Mouse (Mus musculus): ENCODE data around the gene Tmem156.

Gene Tmem156

DNA sequence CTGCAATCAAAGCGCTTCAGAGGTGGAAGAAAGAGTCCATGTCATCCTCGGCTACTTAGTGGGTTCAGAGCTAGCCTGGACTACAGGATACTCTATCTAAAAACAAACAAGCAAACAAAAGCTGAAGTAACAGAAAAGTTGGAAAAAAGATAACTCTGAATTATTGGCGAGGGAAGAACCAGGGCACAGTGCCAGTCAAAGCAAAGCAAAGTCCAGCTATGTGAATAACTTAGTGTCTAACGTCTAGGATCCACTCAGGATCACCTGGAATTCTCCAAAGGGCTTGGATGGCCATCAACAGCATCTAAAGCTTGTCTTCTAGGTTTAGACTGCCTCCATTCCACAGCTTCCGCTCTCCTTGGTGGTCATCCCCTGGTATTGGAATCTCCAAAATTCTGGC lies 5.5 kb upstream of the Tmem156 start:
- DNase-seq (ENCODE audit: low read depth, low spot score), result no peak

DNA sequence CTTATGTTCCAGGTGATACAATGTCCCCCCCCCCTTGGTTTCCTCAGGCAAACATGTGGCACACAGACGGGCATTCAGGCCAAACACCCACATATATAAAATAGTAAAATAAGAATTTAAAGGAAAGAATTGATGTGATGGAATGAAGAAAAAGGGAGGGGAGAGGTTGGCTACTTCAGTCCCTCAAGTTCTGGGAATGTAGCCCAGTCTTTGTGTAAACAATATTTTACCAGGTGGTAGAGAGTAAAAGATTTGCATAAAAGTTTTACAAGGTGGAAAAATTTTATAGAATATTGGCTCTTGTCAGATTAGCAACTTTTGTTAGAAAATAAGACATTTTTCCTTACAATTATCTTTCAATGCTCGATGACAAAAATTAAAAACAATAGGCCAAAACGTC lies 4.9 kb upstream of the Tmem156 start:
- no peak for DNase-seq (ENCODE audit: low read depth, low spot score)

DNA sequence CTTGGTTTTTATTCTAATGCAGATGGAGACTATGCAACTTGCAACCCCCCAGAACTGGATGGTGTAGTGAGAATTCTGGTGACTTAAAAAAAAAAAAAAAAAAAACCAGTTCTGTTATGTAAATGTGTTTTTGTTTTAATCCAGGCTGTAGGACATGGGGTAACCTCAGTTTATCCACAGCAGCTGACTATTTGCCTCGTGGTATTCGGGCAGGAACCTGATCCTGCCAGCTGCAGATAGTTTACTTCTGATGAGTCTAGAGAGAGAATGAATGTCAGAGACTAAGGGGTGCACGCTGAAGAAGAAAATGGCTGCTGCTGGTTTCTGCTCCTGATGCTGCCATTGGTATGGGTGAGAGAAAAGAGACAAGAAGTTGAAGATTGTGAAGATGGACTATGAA lies 4.2 kb upstream of the Tmem156 start:
- DNase-seq (ENCODE audit: low read depth, low spot score), result no peak

DNA sequence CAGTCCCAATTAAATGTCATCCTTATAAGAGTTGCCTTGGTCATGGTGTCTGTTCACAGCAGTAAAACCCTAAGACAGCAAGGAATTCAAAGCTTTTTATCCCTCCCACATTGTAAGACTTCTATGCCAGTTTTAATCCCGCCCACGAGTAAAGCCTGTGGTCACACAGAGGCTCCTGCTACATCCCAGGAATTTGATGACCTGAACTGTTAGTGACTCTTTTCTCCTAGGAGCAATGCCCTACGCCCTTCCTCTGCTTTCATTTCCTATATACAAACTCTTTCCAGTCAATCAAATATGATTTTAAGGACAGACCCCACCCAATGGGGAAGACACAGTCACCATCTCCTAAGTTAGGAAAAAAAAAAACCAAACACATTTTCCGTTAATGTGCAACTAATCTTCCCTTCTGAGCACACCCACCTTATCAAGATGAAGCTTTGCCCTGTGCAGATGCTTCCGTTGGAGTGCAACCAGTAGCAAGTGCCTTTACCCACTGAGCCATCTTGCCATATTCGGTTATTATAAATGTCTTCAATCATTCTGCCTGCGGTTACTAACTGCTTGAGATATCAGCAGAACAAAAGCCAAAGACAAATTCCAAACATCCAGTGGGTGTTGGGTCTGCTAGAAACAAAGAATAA lies 3.1 kb upstream of the Tmem156 start:
- DNase-seq (ENCODE audit: low read depth, low spot score), result no peak

DNA sequence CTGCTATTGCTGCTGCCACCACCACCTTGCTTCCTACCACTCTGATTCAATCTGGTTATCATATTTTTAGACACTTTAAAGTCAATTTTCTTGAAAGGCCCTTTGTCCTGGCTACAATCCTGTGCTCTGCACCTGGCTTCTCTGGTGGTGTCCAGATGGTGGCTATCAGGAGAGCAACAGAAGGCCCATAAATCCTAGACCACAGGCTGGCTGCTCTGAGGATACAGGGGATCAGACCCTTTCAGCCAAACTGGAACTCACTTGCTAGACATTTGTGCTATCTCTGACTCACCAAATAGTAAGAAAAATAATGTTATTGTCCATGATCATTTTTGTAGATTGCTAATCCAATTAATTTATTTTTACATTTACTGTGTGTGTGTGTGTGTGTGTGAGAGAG lies 1.8 kb upstream of the Tmem156 start:
- DNase-seq (ENCODE audit: low read depth, low spot score), result no peak

DNA sequence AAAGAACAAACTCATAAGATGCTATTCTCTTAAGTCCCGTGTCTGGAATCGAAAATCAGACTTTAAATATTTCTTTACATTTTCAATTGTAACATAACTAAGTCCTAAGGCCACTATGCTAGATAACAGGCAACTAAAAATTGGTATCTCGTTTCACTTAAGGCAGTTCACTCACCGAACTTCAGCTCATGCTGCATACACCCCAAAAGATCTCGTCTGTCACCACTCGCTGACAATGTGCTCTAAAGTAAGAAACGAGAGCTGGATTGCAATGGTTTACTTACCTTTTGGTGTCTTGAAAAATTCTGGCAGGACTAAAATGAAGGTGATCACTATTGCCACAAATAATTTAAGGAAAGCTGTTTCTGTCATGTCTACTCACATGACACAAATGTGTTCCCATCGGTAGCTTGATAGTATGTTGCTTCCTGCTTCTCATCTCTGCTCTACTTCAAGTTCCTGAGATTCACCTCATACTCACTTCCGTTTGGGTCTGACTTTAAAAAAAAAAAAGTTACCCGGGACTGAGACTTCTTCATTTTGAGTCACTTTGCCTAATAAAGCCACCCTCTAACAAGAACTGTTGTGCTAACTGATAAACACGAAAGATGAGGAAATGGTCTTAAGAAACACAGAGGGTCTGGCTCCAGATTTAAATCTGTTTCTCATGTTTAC lies 611 bp downstream of the Tmem156 start:
- DNase-seq (ENCODE audit: low read depth, low spot score), result no peak

DNA sequence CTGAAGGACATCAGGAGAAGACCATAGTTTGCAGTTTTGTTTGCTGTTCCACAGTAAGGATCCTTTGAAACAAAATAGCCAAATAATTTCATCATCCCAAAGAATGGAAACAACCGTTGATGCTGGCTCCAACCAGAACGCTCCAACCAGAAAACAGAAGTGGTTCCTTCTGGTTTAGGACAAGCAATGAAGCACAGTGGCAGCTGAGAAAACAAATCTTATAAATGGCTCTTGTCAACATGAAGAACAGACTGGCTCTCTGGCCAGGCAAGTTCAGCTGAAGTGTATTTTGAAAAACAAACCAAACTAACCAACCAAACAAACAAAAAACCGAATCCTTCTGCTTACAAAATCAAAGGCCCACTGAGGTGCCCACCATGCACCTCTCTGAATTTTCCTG lies 2.2 kb downstream of the Tmem156 start:
- no peak for DNase-seq (ENCODE audit: low read depth, low spot score)

DNA sequence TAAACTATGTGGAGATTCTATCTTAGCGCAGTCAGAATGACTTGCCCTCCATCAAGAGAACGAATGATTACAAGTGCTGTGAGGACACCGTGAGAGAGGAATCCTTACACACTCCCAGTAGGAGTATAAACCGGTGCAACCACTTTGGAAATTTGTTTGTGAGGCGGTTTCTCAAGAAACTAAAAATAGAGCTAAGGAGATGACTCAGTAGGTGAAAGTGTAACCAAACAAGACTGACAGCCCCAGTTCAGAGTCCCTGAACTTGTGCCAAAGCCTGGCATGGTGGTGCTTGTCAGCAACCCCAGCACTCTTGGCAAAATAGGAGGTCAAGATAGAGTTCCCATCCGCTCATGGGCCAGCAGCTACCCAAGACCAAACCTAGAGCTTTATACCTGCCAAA lies 5.4 kb downstream of the Tmem156 start:
- DNase-seq (ENCODE audit: low read depth, low spot score), result no peak

DNA sequence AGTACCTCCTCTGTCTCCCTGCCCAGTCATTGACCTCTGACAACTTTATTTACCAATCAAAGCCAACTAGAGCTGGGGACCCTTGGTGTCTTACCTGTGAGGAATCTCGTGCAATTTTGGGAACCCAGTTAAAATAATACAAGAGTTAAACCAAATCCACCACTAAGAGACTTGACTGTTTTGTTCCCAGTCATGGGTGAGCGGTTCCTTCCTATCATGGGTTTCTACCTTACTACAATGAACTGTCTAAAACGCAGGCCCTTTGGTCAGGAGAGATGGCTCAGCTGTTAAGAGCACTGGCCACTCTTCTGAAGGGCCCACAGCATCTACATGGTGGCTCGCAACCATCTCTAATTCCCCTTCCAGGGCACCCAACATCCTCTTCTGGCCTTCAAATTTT lies 10.1 kb downstream of the Tmem156 start:
- no peak for DNase-seq (ENCODE audit: low read depth, low spot score)

DNA sequence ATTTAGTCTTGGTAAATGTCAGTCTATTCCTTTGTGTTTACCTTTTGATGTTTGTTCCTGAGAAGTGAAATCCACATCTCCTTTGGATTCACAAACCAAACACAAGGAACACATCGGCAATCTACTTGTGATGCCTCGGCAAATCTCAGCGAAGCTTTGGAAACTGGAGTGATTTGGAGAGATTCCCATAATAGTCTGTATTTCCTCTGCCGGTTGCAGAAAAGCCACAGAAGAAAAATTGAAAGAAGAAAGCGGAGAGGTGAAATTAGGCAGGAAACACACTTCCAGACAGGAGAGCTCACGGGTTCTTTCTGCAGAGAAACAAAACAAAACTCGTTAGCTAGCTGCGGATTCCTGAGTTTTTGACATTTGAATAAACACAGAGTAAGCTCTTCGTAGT lies 12.1 kb downstream of the Tmem156 start:
- no peak for DNase-seq (ENCODE audit: low read depth, low spot score)

DNA sequence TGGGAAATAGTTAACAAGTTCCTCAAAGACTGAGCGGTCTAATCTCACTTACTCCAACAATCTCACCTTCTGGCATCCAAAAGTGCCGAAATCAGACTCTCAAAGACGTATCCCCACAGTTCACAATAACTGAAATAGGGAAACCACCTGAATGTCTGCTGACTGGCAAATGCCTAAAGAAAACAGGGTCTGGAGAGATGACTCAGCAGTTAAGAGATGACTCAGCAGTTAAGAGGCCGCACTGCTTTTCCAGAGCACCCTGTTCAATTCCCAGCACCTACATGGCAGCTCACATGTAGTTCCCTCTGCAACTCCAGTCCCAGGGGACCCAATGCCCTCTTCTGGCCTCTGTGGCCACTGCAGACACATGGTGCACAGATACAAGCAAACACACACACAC lies 13.9 kb downstream of the Tmem156 start:
- DNase-seq (ENCODE audit: low read depth, low spot score), result no peak

DNA sequence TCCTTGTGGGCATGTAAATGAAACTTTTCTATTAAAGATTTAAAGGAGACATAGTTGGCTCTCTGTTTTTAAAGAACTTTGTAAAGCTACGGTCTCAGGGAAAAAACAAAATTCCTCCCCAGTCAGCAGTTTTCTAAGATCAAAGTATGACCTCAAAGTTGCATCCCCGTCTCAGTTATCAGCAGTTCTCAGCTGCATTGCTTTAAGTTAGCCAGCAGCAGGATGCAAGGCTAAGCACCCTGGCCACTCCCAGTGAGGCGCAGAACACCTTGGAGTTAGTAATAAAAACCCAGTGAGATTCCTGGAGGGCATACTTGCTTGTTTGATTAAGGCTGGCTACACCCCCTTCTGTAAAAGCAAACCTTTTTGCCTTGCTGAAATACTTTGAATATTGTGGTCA lies 15.2 kb downstream of the Tmem156 start:
- DNase-seq (ENCODE audit: low read depth, low spot score), result no peak

DNA sequence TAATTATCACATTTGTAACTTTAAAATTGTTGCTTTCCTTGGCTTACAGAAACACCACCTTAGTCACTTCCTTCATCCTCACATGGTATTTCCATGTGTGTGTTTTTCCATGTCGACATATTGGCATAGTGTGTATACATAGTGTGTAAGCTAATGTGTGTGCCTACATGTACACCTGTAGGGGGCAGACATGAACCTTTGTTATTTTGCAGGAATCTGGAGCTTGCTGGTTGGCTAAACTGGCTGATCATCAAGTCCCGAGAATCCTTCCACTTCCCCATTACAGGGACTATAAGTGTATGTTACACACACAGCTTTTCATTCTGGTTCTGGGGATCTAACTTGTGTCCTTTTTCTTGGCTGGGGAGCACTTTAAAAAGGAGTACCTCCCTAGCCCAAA lies 15.8 kb downstream of the Tmem156 start:
- DNase-seq (ENCODE audit: low read depth, low spot score), result no peak

DNA sequence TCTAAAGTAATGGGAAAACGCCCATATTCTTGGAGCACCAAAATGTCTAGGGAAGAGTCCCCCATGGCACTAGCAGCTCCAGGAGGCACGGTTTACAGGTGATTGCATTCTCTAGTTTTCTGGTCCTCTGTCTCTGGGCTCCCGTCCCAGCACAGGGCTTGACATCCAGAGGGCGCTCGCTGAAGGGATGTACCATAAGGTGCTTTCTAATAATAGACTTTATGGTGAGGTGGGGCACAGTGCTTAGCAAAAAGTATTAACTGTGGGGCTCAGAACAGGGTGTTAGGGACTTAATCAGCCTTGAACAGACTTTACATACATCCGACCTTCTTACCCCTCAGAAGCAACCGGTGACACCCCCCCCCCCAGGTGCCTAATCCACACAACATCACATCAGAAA lies 17.2 kb downstream of the Tmem156 start:
- no peak for DNase-seq (ENCODE audit: low read depth, low spot score)

DNA sequence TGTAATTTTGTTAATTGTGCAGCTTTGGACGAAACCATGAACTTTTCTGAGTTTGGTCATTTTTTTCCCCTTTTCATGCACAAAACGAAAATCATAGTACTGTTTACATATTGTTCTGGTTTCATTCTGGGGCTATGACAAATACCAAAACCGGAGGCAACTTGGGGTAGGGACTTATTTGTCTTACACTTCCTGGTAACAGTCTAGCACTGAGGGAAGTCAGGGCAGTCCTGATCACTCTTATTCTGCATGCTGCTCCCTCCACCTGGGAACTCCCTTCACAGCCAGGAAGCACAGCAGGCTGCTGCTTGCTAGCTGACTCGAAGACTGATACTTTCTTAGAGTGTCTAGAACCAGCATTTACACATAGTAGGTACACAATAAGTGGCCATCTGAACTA lies 18.7 kb downstream of the Tmem156 start:
- no peak for DNase-seq (ENCODE audit: low read depth, low spot score)

DNA sequence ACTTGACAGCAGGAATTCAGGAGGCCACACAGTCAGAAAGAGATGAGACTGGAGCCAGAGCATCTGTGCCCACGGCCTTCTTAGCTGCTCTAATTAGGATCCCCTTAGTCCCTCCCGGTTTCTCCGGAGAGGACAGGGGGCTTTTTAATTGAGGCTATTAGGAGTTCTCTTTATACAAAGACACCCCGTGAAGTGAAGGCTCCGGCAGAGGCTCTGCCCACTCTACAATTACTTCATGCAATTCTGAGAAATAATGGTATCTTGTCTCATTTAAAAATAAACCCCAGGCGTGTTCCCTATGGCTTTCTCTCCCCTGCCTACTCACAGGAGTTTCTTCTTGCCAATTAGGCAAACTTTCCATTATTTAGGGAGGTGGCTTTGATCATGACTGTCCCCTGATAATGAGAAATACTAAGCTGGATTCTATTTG lies 20.2 kb downstream of the Tmem156 start:
- DNase-seq (ENCODE audit: low read depth, low spot score), result no peak

DNA sequence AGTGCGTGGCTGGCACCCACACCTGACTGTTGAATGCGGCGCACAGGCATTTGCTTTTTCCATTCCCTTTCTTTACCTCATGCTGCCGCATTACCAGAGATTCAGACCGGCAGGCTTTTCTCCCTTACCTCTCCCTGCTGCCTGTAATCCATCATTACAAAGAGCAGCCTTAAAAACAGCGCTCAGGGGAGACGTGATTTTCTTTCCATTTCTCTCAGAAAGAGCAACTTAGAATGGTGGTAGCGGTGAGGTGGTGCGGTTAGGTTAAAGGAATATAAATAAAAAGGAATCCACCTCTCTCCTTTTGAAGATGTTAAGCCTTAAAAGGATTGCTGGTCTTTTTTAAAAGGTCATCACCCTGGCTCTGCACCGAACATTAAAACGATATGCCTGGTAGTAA lies 22.1 kb downstream of the Tmem156 start:
- DNase-seq (ENCODE audit: low read depth, low spot score), result no peak

DNA sequence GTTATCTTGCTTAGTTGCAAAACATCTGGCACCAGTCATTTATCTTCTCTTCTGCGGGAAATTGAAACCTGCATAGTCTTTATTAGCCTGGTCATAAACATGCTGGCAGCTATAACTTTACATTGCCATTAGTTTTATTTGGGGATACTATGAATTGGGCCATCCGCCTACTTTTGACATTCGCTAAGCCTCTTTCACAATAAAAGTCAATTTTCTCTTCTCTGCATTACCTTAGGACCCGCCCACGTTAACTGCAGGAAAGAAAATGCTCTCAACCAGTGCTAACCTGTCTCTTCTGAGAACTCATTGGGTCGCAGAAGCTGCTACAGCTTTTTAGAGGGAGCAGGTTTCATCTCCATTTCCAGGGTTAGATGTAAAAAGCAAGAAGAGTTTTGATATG lies 23.8 kb downstream of the Tmem156 start:
- no peak for DNase-seq (ENCODE audit: low read depth, low spot score)

DNA sequence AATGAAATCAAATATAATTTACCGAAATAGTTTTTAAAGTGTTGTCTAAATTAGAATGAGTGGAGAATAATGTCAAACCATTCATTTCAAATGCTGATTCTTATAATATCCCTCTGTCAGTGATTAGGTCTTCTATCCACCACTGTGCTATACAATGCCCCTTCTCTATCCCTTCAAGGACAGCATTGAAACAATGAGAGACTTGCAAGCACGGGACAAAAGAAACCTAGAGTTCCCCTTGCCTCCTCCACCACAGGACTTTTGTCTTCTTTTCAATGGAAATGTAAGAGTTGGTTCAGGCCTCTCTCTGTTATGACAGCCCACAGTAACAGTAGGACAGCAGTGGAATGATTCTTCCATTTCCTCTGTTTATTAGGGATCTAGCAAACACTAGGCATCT lies 28.7 kb downstream of the Tmem156 start:
- DNase-seq (ENCODE audit: low read depth, low spot score), result no peak

DNA sequence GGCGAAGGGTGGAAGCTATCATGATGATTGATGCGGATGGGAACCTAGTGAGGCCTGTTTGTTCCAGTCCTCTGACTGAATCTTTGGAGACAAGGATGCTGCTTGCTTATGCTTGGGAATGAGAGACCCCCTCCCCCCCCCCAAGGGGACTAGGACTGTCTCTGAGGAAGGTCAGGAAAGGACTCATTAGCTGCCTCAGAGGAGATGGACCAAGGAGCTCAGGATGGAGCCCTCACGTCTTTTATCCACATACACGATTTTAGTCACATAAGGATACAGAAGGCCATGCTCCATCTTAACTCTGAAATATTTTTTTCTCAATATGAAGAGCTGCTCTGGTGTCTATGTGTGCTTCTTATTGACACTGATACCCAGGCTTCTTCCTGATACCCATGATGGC lies 29.7 kb downstream of the Tmem156 start:
- no peak for DNase-seq (ENCODE audit: low read depth, low spot score)

DNA sequence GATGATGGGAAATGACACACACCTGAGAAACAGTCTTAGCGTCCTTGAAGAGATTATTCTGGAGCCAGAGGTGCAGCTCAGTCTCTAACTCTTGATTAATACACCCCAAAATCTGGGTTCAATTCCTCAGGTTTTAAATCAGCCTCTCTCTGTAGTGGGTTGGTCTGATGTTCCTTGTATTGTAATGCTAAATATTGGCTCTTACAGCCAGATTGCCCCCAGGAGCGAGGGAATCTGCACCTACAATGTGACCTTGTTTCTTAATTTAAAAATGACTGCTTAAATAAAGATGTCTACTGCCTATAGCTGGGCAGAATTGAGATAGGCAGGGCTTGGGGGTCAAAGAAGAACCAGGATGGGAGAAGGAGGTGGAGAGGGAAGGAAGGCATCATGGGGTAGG lies 32.1 kb downstream of the Tmem156 start:
- DNase-seq (ENCODE audit: low read depth, low spot score), result no peak

DNA sequence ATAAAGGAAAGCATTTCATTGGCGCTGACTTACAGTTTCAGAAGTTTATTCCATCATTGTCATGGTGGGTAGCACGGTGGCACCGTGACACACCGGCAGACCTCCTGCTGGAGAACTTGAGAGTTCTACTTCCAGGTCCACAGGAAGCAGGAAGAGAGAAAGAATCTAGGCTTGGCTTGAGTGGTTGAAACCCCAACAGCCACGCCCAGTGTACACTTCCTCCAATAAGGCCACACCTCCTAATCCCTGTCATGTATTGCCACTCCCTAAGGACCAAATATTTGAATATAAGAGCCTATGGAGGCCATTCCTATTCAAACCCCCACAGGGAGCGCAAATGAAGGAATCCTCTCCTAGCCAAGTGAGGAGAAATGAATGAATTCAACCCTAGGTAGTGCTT lies 34.3 kb downstream of the Tmem156 start:
- no peak for DNase-seq (ENCODE audit: low read depth, low spot score)

DNA sequence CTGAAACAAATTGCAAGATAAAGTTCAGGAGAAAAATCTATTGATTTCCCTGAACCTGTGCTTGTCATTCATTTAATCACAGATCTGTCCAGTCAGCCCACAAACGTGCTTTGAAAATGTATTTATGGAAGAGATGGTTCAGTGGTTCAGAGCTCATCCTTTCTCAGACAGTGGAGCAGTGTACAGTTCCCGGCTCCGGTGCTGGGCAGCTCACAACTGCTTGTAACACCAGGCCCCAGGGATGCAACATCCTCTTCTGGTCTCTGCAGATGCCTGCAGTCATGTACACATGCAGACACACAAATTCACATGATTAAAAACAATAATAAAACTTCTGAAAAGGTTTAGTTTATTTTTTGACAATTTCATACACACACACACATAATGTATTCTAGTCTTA lies 40.4 kb downstream of the Tmem156 start:
- no peak for DNase-seq (ENCODE audit: low read depth, low spot score)

DNA sequence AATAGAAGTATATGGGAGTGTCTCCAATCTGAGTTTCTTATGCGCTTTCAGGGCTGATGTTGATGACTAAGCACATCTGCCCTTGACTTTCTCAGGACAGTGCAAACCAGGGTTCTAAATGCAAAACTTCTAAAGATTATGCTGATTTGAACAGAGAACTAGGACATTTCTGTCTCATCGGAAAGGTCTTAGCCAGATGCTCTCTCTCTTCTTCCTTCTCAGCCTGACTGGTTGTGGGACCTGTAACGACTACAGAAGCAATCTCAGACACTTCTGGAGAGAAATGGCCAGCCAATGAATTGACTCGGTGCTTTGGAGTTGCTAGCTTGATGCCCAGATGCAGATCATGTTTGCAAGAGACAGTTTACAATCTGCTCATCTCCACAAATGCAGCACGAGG lies 42.1 kb downstream of the Tmem156 start:
- no peak for DNase-seq (ENCODE audit: low read depth, low spot score)

All from embryo, embryonic 11.5 days (tissue).